Mouse (Mus musculus) thymus, postnatal 14 days (tissue): ENCODE results near the gene Efna2.

Source experiments
- DNase-seq: peaks from one replicate; pipeline ENCODE4 v3.0.0; 2021

Gene Efna2

GRCm38 (mm10) chr10:80179068-80180051 lies at the start of gene Efna2:
Gene Efna2 (plus strand): TSS chr10:80179482.
- DNase-seq, result peak; percentile 60

- no peak for DNase-seq
Observed at GRCm38 (mm10) chr10:80129846-80130245, 49.4 kb upstream of the Efna2 start.

GRCm38 (mm10) chr10:80130403-80131031 lies 48.8 kb upstream of the Efna2 start:
- DNase-seq, result no peak

- no peak for DNase-seq
Observed at GRCm38 (mm10) chr10:80131316-80131951, 47.8 kb upstream of the Efna2 start.

GRCm38 (mm10) chr10:80131952-80132350 lies 47.3 kb upstream of the Efna2 start:
- no peak for DNase-seq

GRCm38 (mm10) chr10:80133226-80133849 lies 45.9 kb upstream of the Efna2 start:
- DNase-seq, result peak; percentile 50

GRCm38 (mm10) chr10:80134421-80134820 lies 44.9 kb upstream of the Efna2 start:
- DNase-seq, result no peak

GRCm38 (mm10) chr10:80135161-80135560 lies 44.1 kb upstream of the Efna2 start:
- no peak for DNase-seq

GRCm38 (mm10) chr10:80135641-80136040 lies 43.6 kb upstream of the Efna2 start:
- no peak for DNase-seq

- DNase-seq, result no peak
Observed at GRCm38 (mm10) chr10:80136179-80136951, 42.9 kb upstream of the Efna2 start.

- DNase-seq, result peak; percentile 53
Observed at GRCm38 (mm10) chr10:80136952-80137625, 42.2 kb upstream of the Efna2 start.

GRCm38 (mm10) chr10:80137626-80138552 lies 41.4 kb upstream of the Efna2 start:
- DNase-seq, result no peak

GRCm38 (mm10) chr10:80138553-80139438 lies 40.5 kb upstream of the Efna2 start, which contains the start of gene Atp5d:
Gene Atp5d (plus strand): TSS chr10:80138632.
- DNase-seq, result peak; percentile 76

- no peak for DNase-seq
Observed at GRCm38 (mm10) chr10:80139439-80139775, 39.9 kb upstream of the Efna2 start.

- no peak for DNase-seq
Observed at GRCm38 (mm10) chr10:80139975-80140665, 39.2 kb upstream of the Efna2 start.

GRCm38 (mm10) chr10:80140666-80141035 lies 38.6 kb upstream of the Efna2 start, which contains the start of gene Cbarp:
Gene Cbarp (minus strand): TSS chr10:80140835.
- DNase-seq, result no peak

GRCm38 (mm10) chr10:80141243-80141642 lies 38.0 kb upstream of the Efna2 start:
- peak; percentile 98 for DNase-seq

- peak; percentile 95 for DNase-seq
Observed at GRCm38 (mm10) chr10:80141786-80142529, 37.3 kb upstream of the Efna2 start.
